Mouse (Mus musculus): ENCODE results near the gene Tet3.

Gene Tet3

DNA sequence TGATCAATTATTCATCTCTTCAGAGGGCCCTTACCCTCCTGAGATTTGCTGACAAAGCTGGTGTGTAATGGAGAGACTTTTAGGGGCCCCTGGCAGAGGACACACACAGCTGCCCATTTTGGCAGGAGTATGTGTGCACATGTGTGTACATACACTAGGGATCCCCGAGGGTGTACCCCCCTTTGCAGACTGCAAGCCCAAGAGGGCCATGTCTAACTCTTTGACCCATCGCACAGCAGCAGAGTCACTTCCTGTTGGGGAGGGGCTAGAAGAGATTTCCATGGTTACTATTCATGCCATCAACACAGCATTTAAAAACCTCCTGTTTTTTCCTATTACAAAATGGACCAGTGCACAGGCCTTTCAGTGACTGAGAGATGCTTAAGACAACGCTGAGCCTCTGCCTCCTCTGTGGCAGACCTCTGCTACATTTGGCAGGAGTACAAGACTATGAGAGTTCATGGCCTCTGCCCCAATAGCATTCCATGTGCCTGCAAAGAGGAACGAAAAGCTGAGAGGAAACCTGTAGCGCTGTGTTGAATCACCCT lies 46.0 kb downstream of the Tet3 start:
- DNase-seq, result peak; percentile 38

DNA sequence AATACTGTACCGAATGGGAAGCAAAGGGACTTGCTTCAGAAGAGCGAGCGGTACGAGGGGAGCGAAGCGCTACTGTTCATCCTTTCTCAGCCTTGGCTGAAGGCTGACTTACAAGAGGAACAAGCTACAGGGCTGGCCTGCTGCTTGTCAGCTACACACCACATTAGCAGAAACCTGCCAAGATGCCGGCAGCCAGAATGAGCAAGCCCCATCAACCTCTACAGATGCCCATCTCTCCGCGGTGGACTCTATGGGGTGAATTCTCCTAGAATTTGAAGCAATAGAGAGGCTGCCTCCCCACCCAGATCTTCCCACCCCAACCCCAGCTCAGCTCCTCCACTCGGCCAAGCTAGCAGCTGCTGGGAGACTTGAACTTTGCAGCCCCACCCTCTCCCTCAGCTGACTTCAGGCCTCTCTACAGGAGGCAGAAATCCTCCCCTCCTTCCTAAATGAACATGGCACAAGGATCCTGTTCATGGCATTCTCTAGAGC lies 46.5 kb downstream of the Tet3 start:
- no peak for DNase-seq

DNA sequence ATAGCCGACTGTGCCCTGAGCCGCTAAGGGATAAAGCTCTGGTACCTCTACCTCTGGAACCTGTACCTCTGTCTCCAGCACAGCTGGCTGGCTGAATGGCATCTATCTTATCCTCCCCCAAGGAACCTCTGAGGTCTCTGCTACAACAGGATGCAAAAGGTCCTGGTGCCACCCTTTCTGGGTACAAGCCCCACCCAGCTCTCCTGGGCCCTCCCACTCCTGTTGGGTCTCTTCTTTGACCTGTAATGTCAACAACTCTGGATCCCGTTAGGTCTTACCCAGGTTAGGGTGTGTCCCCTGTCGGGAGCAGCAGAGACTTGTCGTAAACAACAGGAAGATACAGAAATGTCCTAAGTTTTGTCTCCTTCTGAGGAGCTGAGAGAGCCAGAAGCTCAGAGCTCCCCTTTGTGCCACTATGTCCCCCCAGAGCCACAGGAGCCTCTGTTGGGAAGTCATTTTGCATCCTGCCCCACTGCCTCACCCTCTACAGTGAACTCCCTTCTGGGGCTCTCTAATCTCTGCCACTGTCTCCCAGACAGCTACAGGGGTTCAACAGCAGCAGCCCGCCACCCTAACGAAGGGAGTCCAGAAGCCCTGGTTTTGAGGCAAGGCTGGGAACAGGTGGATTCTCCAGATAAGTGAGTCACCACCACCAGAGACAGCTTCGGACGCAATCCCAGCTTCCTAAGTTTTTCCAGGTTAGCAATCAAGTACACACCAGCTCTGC lies 47.1 kb downstream of the Tet3 start:
- peak; percentile 63 for DNase-seq

DNA sequence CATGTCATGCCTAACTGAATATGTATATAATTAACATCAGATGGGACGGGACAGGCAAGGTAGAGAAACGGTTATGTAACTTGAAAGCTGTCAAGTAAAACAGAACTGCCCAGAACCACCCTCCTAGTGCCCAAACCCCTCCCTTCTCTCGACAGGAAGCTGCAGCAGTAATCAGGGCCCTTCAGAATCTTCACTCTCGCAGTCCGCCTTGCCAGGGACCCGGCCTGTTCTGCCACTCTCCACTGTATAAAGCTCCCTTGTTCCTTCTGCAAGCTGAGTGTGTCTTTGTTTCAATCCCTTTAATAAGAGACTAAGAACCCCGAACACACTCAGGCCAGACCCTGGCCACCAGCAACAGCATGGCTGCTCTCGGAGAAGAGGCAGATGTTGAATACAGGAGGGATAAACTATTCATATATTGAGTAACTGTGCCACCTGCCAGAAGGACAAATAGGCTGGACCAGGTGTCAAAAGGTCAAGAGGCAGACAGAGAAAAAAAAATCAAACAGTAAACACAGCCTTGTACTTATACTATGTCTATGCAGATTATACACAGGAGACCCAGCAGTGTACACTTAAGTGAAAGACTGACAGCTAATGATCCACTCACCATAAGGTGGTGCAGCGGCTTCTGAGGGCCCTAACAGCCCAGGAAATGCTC lies 48.7 kb downstream of the Tet3 start:
- no peak for DNase-seq

DNA sequence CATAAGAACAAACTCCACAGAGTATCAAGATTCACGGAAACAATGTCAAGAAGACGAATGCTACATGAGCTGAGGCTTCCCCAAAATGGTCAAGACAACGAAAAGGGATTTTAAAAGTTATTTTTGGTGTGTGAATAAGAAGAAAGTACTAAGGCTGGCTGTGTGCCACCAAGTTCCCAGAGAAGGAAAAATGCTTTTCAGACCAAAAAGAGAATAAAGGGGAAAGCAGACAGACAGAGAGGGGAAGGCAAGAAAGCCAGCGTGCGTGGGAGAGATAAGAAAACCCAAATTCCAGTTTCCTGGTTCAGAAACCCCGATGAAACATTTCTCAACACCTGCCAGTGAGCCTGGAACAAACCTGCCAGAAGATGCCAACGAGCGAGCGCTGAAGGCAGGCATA lies 50.4 kb downstream of the Tet3 start:
- DNase-seq, result no peak

DNA sequence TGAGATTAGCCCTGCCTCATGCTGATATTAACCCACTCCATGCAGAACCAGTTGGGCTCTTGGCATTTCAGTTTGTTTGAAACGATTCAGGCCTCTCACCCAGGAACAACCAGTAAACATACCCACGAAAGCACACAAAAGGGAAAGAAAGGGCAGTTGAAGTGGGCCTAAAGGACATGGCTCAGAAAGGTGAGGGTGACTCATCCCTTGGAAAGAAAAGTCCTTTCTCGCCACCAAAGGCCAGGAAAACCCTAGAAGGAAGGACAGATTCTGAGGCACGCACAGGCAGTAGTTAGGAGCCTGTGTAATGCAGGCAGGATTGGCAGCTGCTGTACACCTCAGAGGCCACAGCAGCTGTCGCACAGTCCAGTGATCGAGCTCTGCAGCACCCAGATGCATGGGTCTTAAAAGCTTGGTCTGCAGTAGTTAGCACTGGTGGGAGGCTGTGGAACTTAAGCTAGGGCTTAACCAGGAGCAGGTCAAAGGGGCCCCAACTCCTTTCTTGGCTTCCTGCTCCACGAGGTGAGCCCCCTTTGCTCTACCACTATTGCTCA lies 53.3 kb downstream of the Tet3 start:
- DNase-seq, result no peak

DNA sequence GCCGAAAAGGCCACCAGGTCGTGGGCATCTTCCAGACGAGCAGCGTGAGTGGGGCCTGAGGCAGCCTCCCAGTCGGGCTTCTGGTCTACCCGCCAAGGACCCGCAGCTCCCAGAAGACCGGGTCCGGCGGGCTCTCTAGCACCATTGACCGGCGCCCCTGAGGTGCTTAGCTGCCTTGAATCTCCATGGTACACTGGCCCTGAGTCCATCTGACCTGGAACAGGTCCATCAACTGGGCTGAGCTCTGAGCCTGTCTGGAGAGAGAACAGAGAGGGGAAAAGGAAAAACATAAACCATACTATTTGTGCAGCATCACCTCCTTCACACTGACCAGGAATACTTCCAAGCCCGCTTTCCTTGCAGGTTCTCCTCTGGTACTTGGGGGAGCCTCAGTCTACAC lies 54.3 kb downstream of the Tet3 start:
- DNase-seq, result no peak

DNA sequence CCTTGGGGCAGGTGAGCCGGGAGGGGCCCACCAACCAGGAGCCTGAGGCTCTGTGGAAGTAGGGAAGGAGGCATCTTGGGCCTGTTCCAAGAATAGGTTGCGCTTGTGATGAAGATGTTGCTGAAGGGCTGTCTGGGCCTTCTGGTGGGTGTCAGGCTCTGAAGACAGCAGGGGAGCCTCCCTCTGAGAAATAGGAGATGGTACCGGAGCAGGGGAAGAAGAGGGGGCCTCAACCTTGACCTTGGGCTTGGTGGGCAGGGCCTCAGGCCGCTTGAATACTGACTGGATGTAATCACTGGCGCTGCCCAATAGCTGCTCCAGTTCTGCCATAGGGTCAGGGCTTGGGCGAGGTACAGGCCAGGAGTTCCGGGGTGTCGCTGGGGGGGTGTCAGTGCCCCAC lies 55.4 kb downstream of the Tet3 start:
- no peak for DNase-seq

DNA sequence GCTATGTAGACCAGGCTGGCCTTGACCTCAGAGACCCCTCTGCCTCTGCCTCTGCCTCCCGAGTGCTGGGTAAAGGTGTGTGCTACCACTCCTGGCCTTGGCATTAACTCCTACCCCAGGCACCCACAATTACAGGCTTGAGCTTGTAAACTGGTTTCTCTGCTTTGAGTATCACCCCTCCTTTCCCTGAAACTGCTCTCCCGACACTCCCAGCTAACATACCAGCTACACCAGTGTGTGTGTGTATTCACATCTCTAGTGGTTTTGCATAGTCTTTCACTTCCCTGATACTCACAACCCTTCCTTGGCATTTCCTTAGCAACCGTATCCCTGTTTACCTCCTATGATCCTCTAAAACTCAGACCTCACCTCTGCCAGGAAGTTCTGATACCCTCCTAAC lies 59.1 kb downstream of the Tet3 start:
- no peak for DNase-seq

DNA sequence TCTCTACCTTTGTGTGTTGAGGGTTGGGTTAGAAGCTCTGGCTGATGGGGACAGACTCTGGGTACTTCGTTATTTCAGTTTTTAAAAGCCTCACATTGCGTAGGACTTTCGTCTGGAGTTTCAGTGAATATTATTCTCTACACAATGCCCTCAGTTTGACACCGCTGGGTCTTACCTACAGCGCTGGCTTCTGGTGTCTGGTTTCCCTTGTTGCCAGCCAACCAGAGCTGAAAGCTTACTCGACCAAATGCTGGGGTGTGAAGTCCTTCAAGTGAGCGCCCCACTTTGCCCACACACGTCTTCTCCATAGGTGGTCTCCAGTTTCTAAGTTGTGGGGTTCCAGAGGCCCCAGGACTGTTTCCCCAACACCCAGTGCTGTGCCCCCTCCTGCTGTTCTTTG lies 61.2 kb downstream of the Tet3 start:
- no peak for DNase-seq

DNA sequence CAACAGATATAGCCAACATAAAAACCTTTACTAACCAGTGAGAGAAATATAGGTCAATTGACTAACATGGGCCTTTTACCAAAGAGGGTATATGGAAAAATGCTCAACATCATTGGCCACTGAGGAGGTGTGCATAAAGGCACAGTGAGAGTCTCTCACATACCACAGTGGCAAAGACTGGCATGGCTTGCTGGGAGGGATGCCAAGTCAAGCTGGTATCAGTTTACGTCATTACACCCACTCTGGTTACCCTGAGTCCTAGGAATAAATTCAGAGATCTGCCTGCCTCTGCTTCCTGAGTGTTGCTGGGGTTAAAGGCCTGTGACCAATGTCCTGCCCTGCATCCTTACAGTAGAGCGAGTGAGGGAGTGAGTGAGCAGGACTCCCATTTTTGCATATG lies 62.2 kb downstream of the Tet3 start:
- no peak for DNase-seq

DNA sequence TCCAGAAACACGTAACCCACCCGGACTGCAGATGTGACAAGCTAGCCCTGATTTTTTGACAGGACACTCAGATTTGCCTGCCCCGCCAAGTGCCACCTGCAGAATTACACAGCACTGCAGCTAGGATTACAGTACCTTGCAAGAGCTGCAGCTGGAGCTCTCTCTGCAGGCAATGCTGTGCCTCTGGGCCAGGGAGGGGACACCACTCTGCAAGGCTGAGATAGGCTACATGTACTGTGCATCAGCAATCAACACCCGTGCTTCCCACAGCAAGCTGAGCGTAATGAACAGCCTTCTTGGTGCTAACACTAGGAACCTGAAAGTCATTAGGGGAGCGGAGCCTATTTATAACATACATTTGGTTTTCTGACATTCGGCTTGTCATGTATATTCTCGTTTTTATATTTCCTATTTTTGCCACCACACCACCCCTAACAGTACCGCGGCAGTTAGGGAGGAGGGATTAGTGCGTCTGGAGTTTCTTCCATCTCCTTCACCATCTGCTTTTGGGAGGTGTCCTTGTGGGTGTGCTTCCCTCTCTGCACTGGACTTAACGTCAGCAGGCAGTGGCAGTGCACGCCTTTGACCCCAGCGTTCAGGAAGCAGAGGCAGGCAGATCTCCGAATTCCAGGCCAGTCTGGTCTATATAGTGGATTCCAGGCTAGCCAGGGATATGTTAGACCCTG lies 63.2 kb downstream of the Tet3 start:
- no peak for DNase-seq

DNA sequence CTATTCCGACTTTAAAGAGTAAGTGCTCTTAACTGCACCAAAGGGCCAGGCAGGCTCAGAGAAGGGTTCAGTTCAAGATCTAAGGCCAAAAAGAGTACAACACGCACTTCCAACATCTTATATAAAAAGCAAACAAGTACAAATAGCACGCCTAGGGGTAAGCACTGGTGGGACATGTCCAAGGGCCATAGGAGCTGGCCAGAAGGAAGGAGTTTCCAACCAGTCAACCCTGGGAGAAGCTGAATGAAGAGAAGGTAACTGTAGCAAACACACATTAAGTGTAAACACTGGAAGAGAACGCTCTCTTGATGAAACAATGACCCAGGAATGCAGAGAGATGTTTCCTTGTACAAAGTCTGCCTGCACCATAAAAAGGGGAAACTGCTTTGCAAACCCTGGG lies 64.8 kb downstream of the Tet3 start:
- no peak for DNase-seq

DNA sequence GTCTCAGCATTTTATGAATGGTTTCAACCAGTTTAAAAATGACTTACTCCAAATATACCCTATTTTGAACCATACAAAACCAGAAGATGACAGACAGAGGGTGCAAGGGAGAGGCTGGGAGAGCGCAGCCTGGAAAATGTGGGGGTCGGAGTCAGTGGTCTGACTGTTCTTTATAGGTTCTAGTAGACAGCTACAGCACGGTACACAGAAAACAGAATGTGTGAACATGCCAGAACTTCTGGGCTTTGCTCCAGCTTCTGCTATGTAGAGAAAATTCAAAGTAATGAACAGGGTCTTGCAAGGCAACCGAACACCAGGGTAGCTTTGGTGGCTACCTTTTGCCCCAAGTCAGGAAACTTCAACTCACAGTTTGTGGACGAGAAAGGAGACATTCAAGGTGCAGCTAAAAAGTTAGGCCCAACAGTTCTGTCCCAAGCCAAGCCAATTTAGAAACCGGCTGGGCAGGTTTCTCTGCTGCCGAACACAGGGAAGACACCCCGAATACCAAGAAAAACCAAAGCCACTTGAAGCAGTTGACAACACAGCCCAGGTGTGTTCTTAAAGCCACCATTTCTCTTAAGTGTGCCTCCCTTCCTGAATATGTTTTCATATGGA lies 66.6 kb downstream of the Tet3 start:
- no peak for DNase-seq

DNA sequence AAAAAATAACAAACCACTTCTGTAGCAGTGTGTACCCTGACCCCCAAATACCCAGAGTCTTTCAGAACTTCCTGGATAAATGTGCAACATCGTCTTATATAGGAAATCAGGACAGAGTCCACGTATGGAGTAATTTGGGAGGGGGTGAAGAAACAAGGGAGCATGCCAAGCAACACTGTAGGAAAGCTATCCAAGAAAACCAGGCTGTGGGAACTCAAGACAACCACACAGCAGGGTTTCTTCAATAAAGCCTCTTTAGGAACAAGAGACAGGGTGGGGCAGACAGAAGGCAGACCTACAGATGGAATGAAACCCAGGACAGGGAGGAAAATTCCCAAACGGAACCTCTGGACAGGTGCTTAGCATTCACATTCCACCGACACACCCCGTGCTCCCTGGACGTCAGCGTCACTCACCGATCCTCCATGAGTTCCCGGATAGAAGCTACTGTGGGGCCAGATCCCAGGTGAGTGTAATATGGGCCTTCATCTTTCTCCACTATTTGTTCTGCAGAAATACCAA lies 73.3 kb downstream of the Tet3 start:
- no peak for DNase-seq

DNA sequence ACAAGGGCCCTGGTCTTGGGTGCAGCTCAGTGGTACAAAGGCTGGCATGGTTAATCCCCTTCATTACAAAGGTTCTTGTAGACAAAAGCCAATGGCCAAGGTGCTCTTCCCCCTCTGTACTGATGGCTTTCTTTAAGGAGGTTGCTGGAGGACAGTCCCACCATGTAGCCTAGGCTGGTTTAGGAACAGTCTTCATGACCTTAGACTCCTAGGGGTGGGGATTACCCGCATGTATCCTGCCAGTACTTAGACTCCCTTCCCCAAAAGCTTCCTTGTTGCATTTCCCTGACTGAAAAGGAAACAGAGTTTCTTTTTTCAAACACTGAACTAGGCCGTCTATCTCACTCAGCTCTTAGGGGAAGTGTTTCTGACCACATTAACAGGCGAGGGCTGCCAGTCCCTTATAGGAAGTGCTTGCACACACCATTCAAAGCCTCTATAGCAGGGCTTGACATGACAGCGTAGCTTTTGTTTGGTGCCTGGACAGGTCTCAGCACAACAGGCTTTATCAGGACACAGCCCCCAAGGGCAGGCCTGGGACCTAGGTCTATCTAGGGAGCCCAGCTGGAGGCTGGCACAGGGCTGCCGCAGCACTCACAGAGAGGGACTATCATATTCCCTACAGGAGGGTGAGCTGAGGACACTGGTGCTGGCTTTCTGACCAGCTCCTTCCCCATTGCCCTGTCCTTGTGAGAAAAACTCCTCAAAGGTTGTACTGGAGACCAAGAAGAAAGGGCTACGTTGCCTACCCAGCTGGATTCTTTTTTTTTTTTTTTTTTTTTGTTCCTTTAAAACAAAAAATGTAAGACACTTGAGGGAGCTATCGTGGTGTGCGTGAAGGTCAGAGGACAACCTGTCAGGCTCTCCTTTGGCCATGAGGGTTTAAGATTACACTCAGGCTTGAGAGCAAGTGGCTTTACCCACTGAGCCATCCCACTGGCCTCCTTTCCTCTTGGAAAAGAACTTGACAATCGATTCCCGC lies 77.1 kb downstream of the Tet3 start:
- DNase-seq, result no peak

DNA sequence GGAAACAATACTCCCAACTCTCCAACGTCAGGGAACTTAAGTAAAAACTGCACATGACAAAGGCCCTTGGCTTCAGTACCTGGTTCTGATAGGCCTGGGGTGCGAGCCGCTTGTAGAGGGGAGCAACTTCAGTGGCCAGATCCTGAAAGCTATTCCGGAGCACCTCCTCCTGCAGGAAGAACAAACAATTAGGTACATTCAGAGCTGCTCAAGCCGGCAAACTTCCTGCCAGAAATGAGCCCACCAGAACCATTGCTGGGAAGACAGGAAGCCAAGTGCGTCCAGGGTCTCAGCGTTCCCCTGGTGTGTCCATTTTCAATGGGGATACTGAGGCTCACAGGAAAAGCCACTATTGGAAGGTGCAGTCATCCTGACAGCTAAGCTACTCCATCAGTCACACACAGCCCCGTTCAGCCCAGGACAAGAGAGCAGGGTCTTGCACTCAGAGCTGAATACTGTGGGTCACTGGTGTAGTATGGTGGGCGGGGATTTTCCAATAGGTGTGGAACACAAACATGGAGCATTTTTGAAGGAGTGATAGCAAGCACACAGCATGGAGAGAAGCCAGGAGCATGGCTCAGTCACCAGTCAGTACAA lies 85.1 kb downstream of the Tet3 start:
- DNase-seq, result no peak

DNA sequence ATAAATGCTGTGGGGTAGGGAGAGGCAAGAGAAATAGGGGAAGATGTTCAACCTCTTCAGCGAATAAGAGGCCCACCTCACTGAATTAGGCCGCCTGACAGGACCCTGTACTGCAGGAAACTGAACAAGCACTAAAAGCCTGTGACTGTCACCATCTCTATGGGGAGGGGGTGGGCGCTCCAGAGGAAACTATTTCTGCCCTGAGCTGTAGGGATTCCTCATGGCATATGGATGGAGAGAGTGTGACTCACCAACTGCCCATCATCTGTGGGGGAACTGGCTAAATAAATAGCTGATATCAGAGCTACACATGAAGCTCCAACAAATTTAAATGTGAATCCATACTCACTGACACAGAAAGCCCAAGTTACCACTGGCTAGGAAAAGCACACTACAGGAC lies 87.5 kb downstream of the Tet3 start:
- DNase-seq, result no peak

DNA sequence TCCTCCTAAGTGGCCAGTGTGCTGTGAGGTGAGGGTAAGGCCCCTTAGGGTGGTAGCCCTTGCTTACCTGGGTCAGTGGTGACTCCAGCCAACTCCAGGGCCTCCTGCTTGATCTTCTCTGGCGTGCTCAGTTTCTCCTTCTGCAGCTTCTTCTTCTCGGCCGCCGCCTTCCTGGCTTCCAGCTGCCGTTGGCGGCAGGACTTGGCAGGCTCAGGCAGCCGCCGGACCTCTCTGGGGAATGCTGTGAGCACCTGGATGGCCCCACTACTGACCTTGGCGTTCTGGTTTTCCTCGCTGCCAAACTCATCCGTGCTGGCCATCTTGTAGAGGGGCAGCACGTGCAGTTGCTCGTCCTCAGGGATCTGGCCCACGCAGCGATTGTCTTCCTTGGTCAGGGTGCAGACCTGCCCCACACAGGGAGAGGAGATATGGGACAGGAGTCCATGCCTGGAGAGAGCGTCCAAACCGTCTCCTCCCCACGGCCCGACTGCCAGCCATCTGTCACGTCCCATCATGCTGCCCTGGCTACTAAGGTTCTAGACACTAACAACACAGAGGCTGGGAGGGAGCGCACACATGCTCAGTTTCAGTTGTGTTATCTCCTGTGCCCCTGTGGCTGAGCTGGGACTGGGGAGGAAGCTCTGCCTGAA lies 88.4 kb downstream of the Tet3 start:
- no peak for DNase-seq

DNA sequence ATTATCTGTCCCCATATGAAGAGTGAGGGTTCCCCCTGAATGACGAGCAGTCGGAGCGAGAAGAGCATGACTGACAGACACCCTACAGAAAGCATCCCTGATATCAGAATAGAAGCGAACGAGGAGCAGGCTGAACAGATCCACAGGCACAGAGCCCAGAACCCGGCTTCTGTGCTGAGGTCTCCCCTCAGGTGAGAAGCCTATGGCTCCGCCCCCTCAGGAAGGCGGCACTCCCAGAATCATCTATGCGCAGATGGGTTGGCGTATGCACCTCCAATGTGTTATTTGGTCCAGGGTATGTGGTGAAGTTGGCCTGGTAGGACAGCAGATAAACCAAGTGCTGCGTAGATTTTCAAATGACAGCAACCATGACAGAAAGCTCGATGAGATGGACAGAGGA lies 95.8 kb downstream of the Tet3 start:
- no peak for DNase-seq
